Mouse (Mus musculus) gastrocnemius, adult 2 months (tissue): ENCODE results near the gene Cpxm1. TPM values are rescaled to one million over a fixed set of nuclear protein-coding genes. Genes with fewer than 3 reads are reported as not detected.
A peak's percentile ranks its signal among the peaks of the same experiment; 100 is the strongest.

Experiments
- DNase-seq: peaks from one replicate; pipeline ENCODE4 v3.0.0; 2022
- H3K27ac ChIP-seq: fragments of 200-600 bp; 2 replicates; pipeline ENCODE4 v1.8.1; 2022; ENCODE audit warnings: mild to moderate bottlenecking
- H3K4me3 ChIP-seq: fragments of 200-600 bp; 2 replicates; pipeline ENCODE4 v1.8.1; 2022; ENCODE audit warnings: mild to moderate bottlenecking, moderate library complexity
- CTCF ChIP-seq: fragments of 200-600 bp; IDR thresholded peaks from 2 replicates; pipeline ENCODE4 v1.8.1; 2022; ENCODE audit warnings: antibody characterized with exemption, mild to moderate bottlenecking, moderate library complexity
- intact Hi-C: fragments of 180-260 bp; cut with DNase I; formaldehyde crosslinking; loops from one replicate; pipeline ENCODE4 v1.15.1; 2025
- total RNA-seq, 2 experiments: library from RNA; stranded (reverse); gene quantifications; 2 replicates each; pipeline ENCODE4 v1.2.3; 2021

The Cpxm1 gene
- total RNA-seq, 2 experiments from 2014 or later = 1.0 to 1.1 TPM

- no peak for TF ChIP-seq CTCF
- no peak overlapping the region for H3K4me3 ChIP-seq
- no peak for DNase-seq
- intact Hi-C loops = loop anchor here (5.0 kb wide), 1 partner anchor 135 kb away; no protein-coding TSS in a partner anchor
- no peak overlapping the region for H3K27ac ChIP-seq
Measured at GRCm38 (mm10) chr2:130421781-130422620, 24.6 kb upstream of the Cpxm1 start.

DNA sequence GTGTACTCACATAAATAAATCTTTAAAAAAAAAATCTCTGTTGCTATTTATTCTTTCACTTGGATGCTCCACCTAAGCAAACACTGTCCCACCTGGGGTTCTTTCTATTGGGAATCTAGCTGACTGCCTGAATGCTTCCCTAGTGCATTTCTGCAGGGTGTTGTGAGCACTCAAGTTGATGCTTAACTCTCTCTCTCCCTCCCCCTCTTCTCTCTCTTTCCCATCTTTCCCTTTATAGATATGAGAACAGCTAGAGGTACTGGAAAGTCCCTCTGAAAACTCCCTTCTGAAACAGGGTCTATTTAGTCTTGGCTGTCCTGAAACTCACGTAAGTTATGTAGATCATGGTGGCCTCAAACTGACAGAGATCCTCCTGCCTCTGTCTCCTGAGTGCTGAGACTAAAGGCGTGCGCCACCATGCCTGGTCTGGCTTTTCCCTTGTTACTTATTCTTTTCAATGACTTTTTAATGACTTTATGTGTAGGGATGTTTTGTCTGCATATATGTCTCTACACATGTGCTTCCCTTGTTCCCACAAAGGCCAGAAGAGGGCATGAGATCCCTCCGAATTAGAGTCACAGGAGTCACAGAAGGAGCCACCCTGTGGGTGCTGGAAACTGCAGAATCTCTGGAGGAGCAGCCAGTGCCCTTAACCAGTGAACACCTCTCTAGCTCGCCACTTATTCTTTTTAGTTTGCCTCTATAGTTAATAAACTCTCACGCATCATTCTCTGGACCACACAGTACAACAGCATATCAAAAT, 16.9 kb upstream of the Cpxm1 start:
- peak; percentile 15; the same call in 1 of the 2 replicates for TF ChIP-seq CTCF
- no peak for DNase-seq
- no peak overlapping the region for H3K4me3 ChIP-seq
- intact Hi-C loops = no loop called here
- H3K27ac ChIP-seq = no peak overlapping the region

DNA sequence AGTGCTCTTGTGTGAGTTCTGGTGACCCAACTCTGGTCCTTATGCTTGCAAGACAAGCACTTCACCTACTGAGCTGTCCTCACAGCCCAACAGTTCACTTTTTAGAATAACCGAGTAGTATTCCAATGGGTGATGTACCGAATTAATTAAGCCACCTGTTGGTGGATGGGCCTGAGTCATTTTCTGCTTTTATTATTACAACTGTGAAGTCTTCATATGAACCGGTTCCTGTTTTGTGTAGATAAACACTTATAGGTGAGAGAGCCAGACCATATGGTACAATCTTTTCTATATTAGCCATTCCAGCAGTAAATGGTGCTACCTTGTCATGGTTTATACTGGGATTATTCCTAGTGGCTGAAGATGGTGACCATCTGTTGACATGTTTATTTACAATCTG, 15.4 kb upstream of the Cpxm1 start:
- intact Hi-C loops = no loop called here

GRCm38 (mm10) chr2:130411558-130412495, 14.5 kb upstream of the Cpxm1 start:
- Histone ChIP-seq H3K27ac (no peak overlapping the region), H3K4me3 (no peak overlapping the region)
- peak; percentile 90 for DNase-seq
- intact Hi-C loops = loop anchor here (1.0 kb wide), 1 partner anchor 121 kb away; no protein-coding TSS in a partner anchor
- TF ChIP-seq CTCF = peak; percentile 99; the same call in 1 of the 2 replicates

More for the DNA sequence above, 15.4 kb upstream of the Cpxm1 start:
- DNase-seq = no peak
- Histone ChIP-seq H3K27ac (no peak overlapping the region), H3K4me3 (no peak overlapping the region)
- no peak for TF ChIP-seq CTCF

DNA sequence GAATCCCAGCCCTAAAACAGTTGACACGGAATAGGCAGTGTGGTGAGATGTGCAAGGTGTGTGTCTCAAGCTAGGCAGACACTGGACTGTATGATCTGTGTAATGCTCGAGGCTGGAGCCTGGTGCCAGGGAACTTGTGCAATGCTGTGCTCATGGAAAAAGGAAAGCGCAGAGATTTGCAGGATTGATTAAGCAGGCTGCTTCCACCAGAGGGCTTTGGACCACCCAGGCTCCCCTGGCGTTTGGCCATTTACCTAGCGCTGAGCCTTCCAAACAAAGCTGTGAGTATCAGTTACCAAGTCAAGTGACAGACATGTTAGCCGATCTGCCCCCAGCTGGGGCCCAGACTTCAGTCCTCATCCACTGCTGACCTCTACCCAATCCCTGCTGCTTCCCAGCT, 10.8 kb upstream of the Cpxm1 start:
- intact Hi-C loops = no loop called here
- Histone ChIP-seq H3K27ac (no peak overlapping the region), H3K4me3 (no peak overlapping the region)
- DNase-seq = no peak
- TF ChIP-seq CTCF = no peak

GRCm38 (mm10) chr2:130406178-130406577, 8.8 kb upstream of the Cpxm1 start, which contains the start of gene Tmem239:
Tmem239 (plus strand) TSS chr2:130406478.
- H3K27ac ChIP-seq = no peak within 1 kb of the TSS
- no peak within 1 kb of the TSS for H3K4me3 ChIP-seq
- intact Hi-C loops = no loop called here
- TF ChIP-seq CTCF = no peak
- no peak for DNase-seq

GRCm38 (mm10) chr2:130404939-130405338, 7.6 kb upstream of the Cpxm1 start, which contains the start of the genes Gm28372 and 1700020A23Rik:
Gm28372 (plus strand) TSS chr2:130405239.
1700020A23Rik (plus strand) TSS chr2:130405259.
- DNase-seq = no peak
- Histone ChIP-seq H3K4me3 (no peak within 1 kb of the TSS), H3K27ac (no peak within 1 kb of the TSS)
- intact Hi-C loops = no loop called here
- no peak for TF ChIP-seq CTCF

DNA sequence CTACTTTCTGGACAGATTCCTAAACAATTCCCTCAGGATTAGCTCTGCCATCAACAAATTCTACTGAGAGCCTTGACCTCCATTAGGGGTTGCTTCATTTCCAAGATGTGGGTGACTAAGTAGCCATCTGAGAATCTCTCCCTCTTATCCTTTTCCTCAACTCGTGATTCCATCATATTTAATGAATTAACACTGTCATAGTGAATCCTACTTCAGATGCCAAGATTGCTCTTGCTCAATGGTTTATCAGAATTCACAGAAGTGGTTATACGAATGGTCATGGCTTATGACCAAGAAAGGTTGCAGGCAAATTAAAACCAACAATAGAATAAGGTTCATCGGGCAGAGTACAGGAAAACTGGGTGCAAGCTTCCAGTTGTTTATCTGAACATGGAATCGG, 4.5 kb upstream of the Cpxm1 start:
- no peak for DNase-seq
- Histone ChIP-seq H3K27ac (no peak overlapping the region), H3K4me3 (no peak overlapping the region)
- intact Hi-C loops = no loop called here
- no peak for TF ChIP-seq CTCF

- no peak overlapping the region for H3K4me3 ChIP-seq
- TF ChIP-seq CTCF = no peak
- intact Hi-C loops = no loop called here
- no peak overlapping the region for H3K27ac ChIP-seq
- DNase-seq = no peak
Measured at GRCm38 (mm10) chr2:130400046-130400445, 2.7 kb upstream of the Cpxm1 start.

- peak overlapping the region; percentile 73 for H3K4me3 ChIP-seq
- H3K27ac ChIP-seq = no peak overlapping the region
- DNase-seq = peak; percentile 41
- intact Hi-C loops = no loop called here
- TF ChIP-seq CTCF = no peak
Measured at GRCm38 (mm10) chr2:130398091-130398490, 717 bp upstream of the Cpxm1 start.

- DNase-seq = no peak
- Histone ChIP-seq H3K27ac (no peak overlapping the region), H3K4me3 (no peak overlapping the region)
- TF ChIP-seq CTCF = no peak
- intact Hi-C loops = no loop called here
Measured at GRCm38 (mm10) chr2:130395696-130396095, 1.7 kb downstream of the Cpxm1 start.

DNA sequence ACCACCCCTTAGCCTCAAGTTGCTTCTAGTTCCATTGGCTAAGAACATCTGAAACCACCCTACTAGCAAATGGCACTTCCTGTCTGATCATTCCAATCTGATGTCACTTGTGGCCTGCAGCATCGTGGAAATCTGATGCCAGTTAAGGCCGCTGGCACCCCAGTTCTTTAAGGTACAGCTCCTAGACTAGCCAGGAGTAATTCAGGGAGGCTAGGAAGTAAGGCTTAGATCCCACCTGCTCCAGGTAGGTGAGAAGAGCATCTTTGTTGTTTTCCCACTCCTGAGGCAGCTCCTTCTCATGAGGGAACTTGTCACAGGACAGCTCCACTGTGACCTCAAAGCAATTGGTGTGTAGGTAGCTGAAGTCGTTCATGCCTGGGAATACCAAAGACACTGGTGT, 4.5 kb downstream of the Cpxm1 start:
- TF ChIP-seq CTCF = no peak
- intact Hi-C loops = no loop called here
- DNase-seq = no peak
- H3K27ac ChIP-seq = no peak overlapping the region
- no peak overlapping the region for H3K4me3 ChIP-seq
